Mouse (Mus musculus) heart, postnatal 0 days (tissue): ENCODE data around the gene Rps17. TPM values are rescaled to one million over a fixed set of nuclear protein-coding genes. Genes with fewer than 3 reads are reported as not detected.

Experiments used
- ATAC-seq: fragments of 200-750 bp; cut with Nextera tagmentation; 2 replicates; pipeline ENCODE4 v1.8.0; 2017; ENCODE audit warnings: low read depth, moderate number of reproducible peaks, moderate library complexity; ENCODE audit not compliant: insufficient read depth
- DNase-seq: peaks from one replicate; pipeline ENCODE4 v3.0.0-alpha.2; 2016; ENCODE audit warnings: low spot score
- H3K27ac ChIP-seq: fragments of 300-500 bp; sonication (generic); 2 replicates; pipeline ENCODE4 v1.5.1; 2014; ENCODE audit warnings: low read depth, mild to moderate bottlenecking
- H3K27me3 ChIP-seq: fragments of 300-500 bp; sonication (generic); 2 replicates; pipeline ENCODE4 v1.6.1; 2014; ENCODE audit warnings: low read length, mixed read lengths; ENCODE audit not compliant: control insufficient read depth, insufficient read depth
- H3K36me3 ChIP-seq: fragments of 300-500 bp; sonication (generic); replicated peaks from 2 replicates; pipeline ENCODE4 v1.6.1; 2014; ENCODE audit warnings: low read length, mixed read lengths; ENCODE audit not compliant: control insufficient read depth, insufficient read depth
- H3K4me1 ChIP-seq: fragments of 300-500 bp; sonication (generic); 2 replicates; pipeline ENCODE4 v1.6.1; 2014; ENCODE audit warnings: antibody characterized with exemption; ENCODE audit not compliant: control insufficient read depth, insufficient read depth
- H3K4me2 ChIP-seq: fragments of 300-500 bp; sonication (generic); 2 replicates; pipeline ENCODE4 v1.6.1; 2014; ENCODE audit warnings: low read depth, mild to moderate bottlenecking, low read length, moderate library complexity
- H3K4me3 ChIP-seq: fragments of 300-500 bp; sonication (generic); 2 replicates; pipeline ENCODE4 v1.5.1; 2014; ENCODE audit warnings: low read depth, low read length
- H3K9ac ChIP-seq: fragments of 300-500 bp; sonication (generic); replicated peaks from 2 replicates; pipeline ENCODE4 v1.6.1; 2014; ENCODE audit warnings: low read depth, low read length, mixed read lengths
- H3K9me3 ChIP-seq: fragments of 300-500 bp; sonication (generic); replicated peaks from 2 replicates; pipeline ENCODE4 v1.6.1; 2016; ENCODE audit warnings: low read length; ENCODE audit not compliant: control insufficient read depth
- CTCF ChIP-seq: IDR thresholded peaks from 2 replicates; pipeline ENCODE4 v1.5.1; 2016; ENCODE audit warnings: antibody characterized with exemption, control low read depth, low read depth
- EP300 ChIP-seq: IDR thresholded peaks from 2 replicates; pipeline ENCODE4 v1.6.1; 2016; ENCODE audit warnings: antibody characterized with exemption, low read depth
- WGBS: fragments of 180-500 bp; shearing (Covaris S2); extraction: QIAGEN DNeasy Blood & Tissue Kit; methylation state at CpG from one replicate; pipeline ENCODE4 v1.1.7; 2014; 5-methylcytosine and 5-hydroxymethylcytosine counted together
- polyA plus RNA-seq: library from polyadenylated mRNA; unstranded; fragments of >200 nt; fragmentation: Nextera tagmentation; extraction: Ambion mirVana; gene quantifications from 2 replicates; pipeline ENCODE4 v1.2.1, GENCODE M21; 2015
- total RNA-seq: library from RNA; depleted of rRNA; stranded (reverse); fragments of >200 nt; gene quantifications from 2 replicates; pipeline ENCODE4 v1.2.3, GENCODE M21; 2014; ENCODE audit warnings: low replicate concordance; rRNA removed

Gene Rps17
- total and polyA plus RNA-seq, 2 experiments from 2014 or later = 593 to 860 TPM

DNA sequence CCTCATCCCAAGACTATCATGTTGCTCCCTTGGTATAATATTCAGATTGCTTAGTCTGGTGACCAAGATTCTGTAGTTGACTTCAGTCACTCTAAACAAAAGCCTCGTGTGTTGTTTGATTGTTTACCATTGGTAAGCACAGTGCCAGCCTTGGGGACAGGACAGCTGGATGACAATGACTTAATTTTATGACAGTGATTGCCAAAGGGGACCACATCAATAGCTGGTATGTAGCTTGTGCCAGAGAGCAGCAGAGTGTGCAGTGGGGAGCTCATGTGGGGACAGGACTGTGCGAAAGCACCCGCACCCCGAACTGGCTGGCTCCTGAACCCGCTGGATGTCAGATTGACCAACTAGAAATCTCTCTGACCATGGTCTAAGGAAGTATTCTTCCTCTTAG is 40.4 kb downstream of the Rps17 start:
- no peak overlapping the region for H3K27ac ChIP-seq
- no peak overlapping the region for H3K4me3 ChIP-seq
- no peaks in the 10 kb centered on the region for H3K4me1 ChIP-seq
- no peak overlapping the region for H3K4me2 ChIP-seq
- no peak for ATAC-seq
- DNase-seq = no peak
- no peak for TF ChIP-seq CTCF
- no peak for TF ChIP-seq EP300
- WGBS = 87% methylated on average over 5 of the region's 5 CpGs
- no peaks in the 10 kb centered on the region for H3K27me3 ChIP-seq
- H3K9me3 ChIP-seq = no peaks in the 10 kb centered on the region
- H3K9ac ChIP-seq = no peak overlapping the region
- no peaks in the 10 kb centered on the region for H3K36me3 ChIP-seq

DNA sequence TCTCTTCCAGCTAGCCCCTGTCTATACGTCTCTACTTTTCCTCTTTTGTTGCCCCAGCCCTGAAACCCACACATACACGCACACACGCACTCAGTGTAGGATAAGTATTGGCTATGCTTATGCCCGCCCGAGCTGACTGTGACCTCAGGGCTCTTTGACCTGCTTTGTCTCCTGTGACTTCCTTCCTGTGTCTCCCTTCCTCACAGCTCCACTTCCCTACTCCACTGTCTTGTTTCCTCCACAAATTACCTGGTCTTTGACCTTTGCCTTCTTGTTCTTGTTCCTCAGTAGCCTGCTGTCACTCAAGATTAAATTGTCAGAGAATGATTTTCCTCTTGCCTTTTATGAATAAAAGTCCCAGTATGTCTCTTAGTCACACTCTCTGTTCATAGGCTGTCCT is 41.0 kb downstream of the Rps17 start:
- H3K4me3 ChIP-seq = no peak overlapping the region

DNA sequence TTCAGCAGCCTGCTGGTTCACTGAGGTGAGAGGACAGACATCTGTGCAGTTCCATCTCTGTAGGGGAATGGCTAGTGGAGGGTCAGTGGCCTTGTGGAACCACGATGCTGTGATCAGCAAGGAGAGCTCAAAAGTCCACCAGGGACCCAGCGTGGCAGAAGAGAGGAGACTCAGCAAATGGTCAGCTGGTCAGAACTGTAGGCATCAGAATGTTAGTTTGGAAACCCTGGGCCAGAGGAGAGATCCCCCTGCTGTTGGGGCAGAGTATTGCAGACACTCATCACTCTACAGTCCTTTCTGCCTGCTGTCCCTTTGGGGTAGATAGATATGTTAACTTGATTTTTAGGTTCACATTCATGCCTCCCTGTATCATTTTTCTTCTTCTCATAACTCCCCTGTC is 41.4 kb downstream of the Rps17 start:
- 90% methylated on average over 2 of the region's 2 CpGs for WGBS
- Histone ChIP-seq H3K27me3 (no peaks in the 10 kb centered on the region), H3K27ac (no peak overlapping the region), H3K4me2 (no peak overlapping the region), H3K4me1 (no peaks in the 10 kb centered on the region), H3K36me3 (no peaks in the 10 kb centered on the region), H3K4me3 (no peak overlapping the region), H3K9me3 (no peaks in the 10 kb centered on the region), H3K9ac (no peak overlapping the region)
- 0 out of 2 replicates have a peak, but pooled peaks have one; percentile 10 for TF ChIP-seq CTCF
- no peak for TF ChIP-seq EP300
- ATAC-seq (no peak), DNase-seq (no peak)

More for the DNA sequence above, 41.0 kb downstream of the Rps17 start:
- no peak overlapping the region for H3K4me2 ChIP-seq
- no peaks in the 10 kb centered on the region for H3K36me3 ChIP-seq
- H3K9ac ChIP-seq = no peak overlapping the region
- no peak for ATAC-seq
- no peak for DNase-seq
- no peaks in the 10 kb centered on the region for H3K27me3 ChIP-seq
- 68% methylated on average over 5 of the region's 5 CpGs for WGBS
- TF ChIP-seq CTCF (no peak), EP300 (no peak)
- no peaks in the 10 kb centered on the region for H3K9me3 ChIP-seq
- H3K27ac ChIP-seq = no peak overlapping the region
- no peaks in the 10 kb centered on the region for H3K4me1 ChIP-seq

GRCm38 (mm10) chr7:81301323-81301722 is 43.7 kb downstream of the Rps17 start:
- H3K27me3 ChIP-seq = no peaks in the 10 kb centered on the region
- no peaks in the 10 kb centered on the region for H3K36me3 ChIP-seq
- H3K9me3 ChIP-seq = no peaks in the 10 kb centered on the region
- TF ChIP-seq CTCF = no peak
- no peak for TF ChIP-seq EP300
- DNase-seq = no peak
- WGBS = 87% methylated on average over 7 of the region's 7 CpGs
- no peak overlapping the region for H3K9ac ChIP-seq
- H3K4me2 ChIP-seq = no peak overlapping the region
- H3K4me3 ChIP-seq = no peak overlapping the region
- no peak for ATAC-seq
- no peak overlapping the region for H3K27ac ChIP-seq
- no peaks in the 10 kb centered on the region for H3K4me1 ChIP-seq

DNA sequence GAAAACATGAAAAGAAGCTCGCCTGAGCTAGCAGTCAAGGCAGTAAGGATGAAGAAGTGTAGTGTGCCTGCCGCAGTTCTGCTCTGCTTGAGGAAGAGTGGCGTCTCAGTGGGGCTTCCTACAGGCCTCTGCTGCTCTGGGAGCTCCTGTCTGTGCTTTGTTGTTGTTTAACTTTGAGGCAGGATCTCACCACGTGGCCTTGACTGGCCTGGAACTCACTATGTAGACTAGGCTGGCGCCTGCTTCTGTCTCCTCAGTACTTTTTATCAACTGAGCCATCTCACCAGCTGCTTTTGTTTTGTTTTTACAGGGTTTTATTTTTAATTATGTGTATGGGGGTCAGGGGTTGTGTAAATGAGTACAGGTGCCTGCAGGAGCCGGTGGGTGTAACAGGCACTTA is 46.8 kb downstream of the Rps17 start:
- ATAC-seq (no peak), DNase-seq (no peak)
- Histone ChIP-seq H3K9ac (no peak overlapping the region), H3K4me1 (no peaks in the 10 kb centered on the region), H3K4me2 (no peak overlapping the region), H3K27me3 (no peaks in the 10 kb centered on the region), H3K36me3 (no peaks in the 10 kb centered on the region; the same call in 1 of the 2 replicates), H3K4me3 (no peak overlapping the region), H3K9me3 (no peaks in the 10 kb centered on the region), H3K27ac (no peak overlapping the region)
- no peak for TF ChIP-seq EP300
- no peak for TF ChIP-seq CTCF
- 42% methylated on average over 6 of the region's 6 CpGs for WGBS

DNA sequence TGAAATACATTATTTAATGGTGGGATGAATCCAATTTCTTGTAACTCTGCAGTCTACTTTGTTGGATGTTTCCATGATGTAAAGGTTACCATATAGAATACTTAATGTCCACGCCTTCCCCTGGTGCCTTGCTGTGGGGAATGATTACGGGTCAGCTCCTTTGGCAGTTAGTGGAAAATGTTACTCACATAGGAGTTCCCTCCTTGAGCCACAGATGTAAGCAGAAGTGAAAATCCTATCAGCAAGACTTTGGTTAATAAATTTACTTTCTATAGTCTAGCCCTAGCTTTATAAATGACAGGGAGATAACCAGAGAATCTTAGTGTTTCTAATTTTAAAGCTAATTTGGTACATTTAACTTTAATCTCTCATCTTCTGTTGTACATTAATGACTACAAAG is 49.9 kb downstream of the Rps17 start:
- no peak overlapping the region for H3K27ac ChIP-seq
- H3K27me3 ChIP-seq = no peaks in the 10 kb centered on the region
- no peaks in the 10 kb centered on the region; the same call in 1 of the 2 replicates for H3K36me3 ChIP-seq
- no peak for TF ChIP-seq CTCF
- TF ChIP-seq EP300 = no peak
- no peaks in the 10 kb centered on the region for H3K4me1 ChIP-seq
- DNase-seq (no peak), ATAC-seq (no peak)
- no peak overlapping the region for H3K4me3 ChIP-seq
- H3K4me2 ChIP-seq = no peak overlapping the region
- H3K9ac ChIP-seq = no peak overlapping the region
- 75% methylated on average over 2 of the region's 2 CpGs for WGBS
- H3K9me3 ChIP-seq = no peaks in the 10 kb centered on the region

Other genes starting within 250 kb of the Rps17 start
- not detected in 2 replicates for gene Slc28a1, start 230.5 kb downstream of the Rps17 start, total RNA-seq
- gene Slc28a1, start 230.5 kb downstream of the Rps17 start, polyA plus RNA-seq = 0.04 and 0.05 TPM in 2 replicates
- 6.9 and 9.6 TPM in 2 replicates for gene Pde8a, start 131.7 kb downstream of the Rps17 start, total RNA-seq
- gene Pde8a, start 131.7 kb downstream of the Rps17 start, polyA plus RNA-seq = 4.2 and 4.5 TPM in 2 replicates
- gene Cpeb1, start 110.2 kb upstream of the Rps17 start, total RNA-seq = 1.3 and 8.1 TPM in 2 replicates
- 1.4 and 2.2 TPM in 2 replicates for gene Cpeb1, start 110.2 kb upstream of the Rps17 start, polyA plus RNA-seq
- gene Ap3b2, start 148.7 kb upstream of the Rps17 start, total RNA-seq = 0.43 TPM in 1 of 2 replicates, not detected in the other
- 0.40 TPM in 2 replicates for gene Ap3b2, start 148.7 kb upstream of the Rps17 start, polyA plus RNA-seq
- not detected in 2 replicates for gene BC048679, start 153.0 kb upstream of the Rps17 start, total RNA-seq
- not detected in 2 replicates for gene BC048679, start 153.0 kb upstream of the Rps17 start, polyA plus RNA-seq
- 83.2 and 93.7 TPM in 2 replicates for gene Fsd2, start 221.7 kb upstream of the Rps17 start, total RNA-seq
- 95.1 and 99.0 TPM in 2 replicates for gene Fsd2, start 221.7 kb upstream of the Rps17 start, polyA plus RNA-seq
- gene Whamm, start 226.0 kb upstream of the Rps17 start, total RNA-seq = 3.3 and 6.6 TPM in 2 replicates
- gene Whamm, start 226.0 kb upstream of the Rps17 start, polyA plus RNA-seq = 3.1 and 3.3 TPM in 2 replicates